Mouse (Mus musculus): ENCODE results near the gene Gxylt1. TPM values are rescaled to one million over a fixed set of nuclear protein-coding genes. Genes with fewer than 3 reads are reported as not detected.
A peak's percentile ranks its signal among the peaks of the same experiment; 100 is the strongest.
"Not testable (repeated sequence)": the region's sequence is repeated elsewhere in the genome, so short reads cannot be mapped to it uniquely, and the experiment has no call there.

Gxylt1 gene
- 5.2 and 6.0 TPM in 2 replicates for polyA plus RNA-seq (2015; fragmentation: Nextera tagmentation; extraction: Ambion mirVana)

GRCm38 (mm10) chr15:93274679-93275583 lies at the start of gene Gxylt1:
TSS of gene Gxylt1 (minus strand) at chr15:93275179.
- peaks cover 25% of the 10 kb centered on the region for H3K4me1 ChIP-seq (ENCODE audit: control insufficient read depth, insufficient read depth, low read length)
- H3K27me3 ChIP-seq (ENCODE audit: control insufficient read depth, insufficient read depth, low read depth, low read length) = no peaks in the 10 kb centered on the region
- peak within 1 kb of the TSS; percentile 79 for H3K9ac ChIP-seq (ENCODE audit: low read depth, low read length)
- peak within 1 kb of the TSS; percentile 90 for H3K4me2 ChIP-seq (ENCODE audit: low read length)
- WGBS = under 1% methylated on average over 47 of the region's 93 CpGs
- ATAC-seq = peak; percentile 98
- H3K36me3 ChIP-seq (ENCODE audit: control insufficient read depth, insufficient read depth, low read length) = 0 out of 2 replicates have a peak, but pooled peaks cover 2% of the 10 kb centered on the region
- H3K27ac ChIP-seq (ENCODE audit: low read length) = peak within 1 kb of the TSS; percentile 86
- H3K4me3 ChIP-seq (ENCODE audit: low read depth, low read length) = peak within 1 kb of the TSS; percentile 63
- no peaks in the 10 kb centered on the region for H3K9me3 ChIP-seq (replicated peaks; ENCODE audit: control insufficient read depth, low read length, poor library complexity, severe bottlenecking)

GRCm38 (mm10) chr15:93318781-93319180 lies 43.8 kb upstream of the Gxylt1 start:
- Histone ChIP-seq H3K4me2 (ENCODE audit: low read length) (no peak overlapping the region), H3K27ac (ENCODE audit: low read length) (no peak overlapping the region), H3K4me1 (ENCODE audit: control insufficient read depth, insufficient read depth, low read length) (no peaks in the 10 kb centered on the region; the same call in 1 of the 2 replicates), H3K27me3 (ENCODE audit: control insufficient read depth, insufficient read depth, low read depth, low read length) (no peaks in the 10 kb centered on the region), H3K9me3 (replicated peaks; ENCODE audit: control insufficient read depth, low read length, poor library complexity, severe bottlenecking) (no peaks in the 10 kb centered on the region), H3K36me3 (ENCODE audit: control insufficient read depth, insufficient read depth, low read length) (no peaks in the 10 kb centered on the region), H3K9ac (ENCODE audit: low read depth, low read length) (no peak overlapping the region), H3K4me3 (ENCODE audit: low read depth, low read length) (no peak overlapping the region)
- no peak for ATAC-seq
- WGBS = 94% methylated on average over 1 of the region's 1 CpGs

- not testable (repeated sequence) for ATAC-seq; H3K4me3 ChIP-seq (ENCODE audit: low read depth, low read length); H3K27me3 ChIP-seq (ENCODE audit: control insufficient read depth, insufficient read depth, low read depth, low read length); H3K4me2 ChIP-seq (ENCODE audit: low read length); H3K9me3 ChIP-seq (replicated peaks; ENCODE audit: control insufficient read depth, low read length, poor library complexity, severe bottlenecking); H3K36me3 ChIP-seq (ENCODE audit: control insufficient read depth, insufficient read depth, low read length); H3K9ac ChIP-seq (ENCODE audit: low read depth, low read length); H3K27ac ChIP-seq (ENCODE audit: low read length); H3K4me1 ChIP-seq (ENCODE audit: control insufficient read depth, insufficient read depth, low read length)
- 96% methylated on average over 4 of the region's 4 CpGs for WGBS
Measured at GRCm38 (mm10) chr15:93310304-93310703, 35.3 kb upstream of the Gxylt1 start.

GRCm38 (mm10) chr15:93298197-93298596 lies 23.2 kb upstream of the Gxylt1 start:
- WGBS = 86% methylated on average over 2 of the region's 2 CpGs

GRCm38 (mm10) chr15:93294483-93294882 lies 19.5 kb upstream of the Gxylt1 start:
- 91% methylated on average over 11 of the region's 11 CpGs for WGBS
- ATAC-seq = no peak

More at GRCm38 (mm10) chr15:93298197-93298596, 23.2 kb upstream of the Gxylt1 start:
- Histone ChIP-seq H3K9ac (ENCODE audit: low read depth, low read length) (no peak overlapping the region), H3K4me1 (ENCODE audit: control insufficient read depth, insufficient read depth, low read length) (peaks cover 4% of the 10 kb centered on the region), H3K27ac (ENCODE audit: low read length) (no peak overlapping the region), H3K9me3 (replicated peaks; ENCODE audit: control insufficient read depth, low read length, poor library complexity, severe bottlenecking) (no peaks in the 10 kb centered on the region), H3K27me3 (ENCODE audit: control insufficient read depth, insufficient read depth, low read depth, low read length) (no peaks in the 10 kb centered on the region), H3K4me3 (ENCODE audit: low read depth, low read length) (no peak overlapping the region), H3K4me2 (ENCODE audit: low read length) (no peak overlapping the region), H3K36me3 (ENCODE audit: control insufficient read depth, insufficient read depth, low read length) (no peaks in the 10 kb centered on the region)
- no peak for ATAC-seq

GRCm38 (mm10) chr15:93288321-93288720 lies 13.3 kb upstream of the Gxylt1 start:
- H3K9ac ChIP-seq (ENCODE audit: low read depth, low read length) = no peak overlapping the region
- no peaks in the 10 kb centered on the region for H3K27me3 ChIP-seq (ENCODE audit: control insufficient read depth, insufficient read depth, low read depth, low read length)
- WGBS = 94% methylated on average over 4 of the region's 4 CpGs
- H3K4me1 ChIP-seq (ENCODE audit: control insufficient read depth, insufficient read depth, low read length) = no peaks in the 10 kb centered on the region
- no peaks in the 10 kb centered on the region for H3K9me3 ChIP-seq (replicated peaks; ENCODE audit: control insufficient read depth, low read length, poor library complexity, severe bottlenecking)
- H3K4me3 ChIP-seq (ENCODE audit: low read depth, low read length) = no peak overlapping the region
- H3K36me3 ChIP-seq (ENCODE audit: control insufficient read depth, insufficient read depth, low read length) = peaks cover 5% of the 10 kb centered on the region
- ATAC-seq = no peak
- H3K4me2 ChIP-seq (ENCODE audit: low read length) = no peak overlapping the region
- H3K27ac ChIP-seq (ENCODE audit: low read length) = no peak overlapping the region

More at GRCm38 (mm10) chr15:93294483-93294882, 19.5 kb upstream of the Gxylt1 start:
- Histone ChIP-seq H3K4me1 (ENCODE audit: control insufficient read depth, insufficient read depth, low read length) (peaks cover 3% of the 10 kb centered on the region), H3K27me3 (ENCODE audit: control insufficient read depth, insufficient read depth, low read depth, low read length) (no peaks in the 10 kb centered on the region), H3K9ac (ENCODE audit: low read depth, low read length) (no peak overlapping the region), H3K27ac (ENCODE audit: low read length) (no peak overlapping the region), H3K9me3 (replicated peaks; ENCODE audit: control insufficient read depth, low read length, poor library complexity, severe bottlenecking) (no peaks in the 10 kb centered on the region), H3K4me3 (ENCODE audit: low read depth, low read length) (no peak overlapping the region), H3K36me3 (ENCODE audit: control insufficient read depth, insufficient read depth, low read length) (no peaks in the 10 kb centered on the region), H3K4me2 (ENCODE audit: low read length) (no peak overlapping the region)

- ATAC-seq = no peak
- Histone ChIP-seq H3K4me3 (ENCODE audit: low read depth, low read length) (no peak overlapping the region), H3K27ac (ENCODE audit: low read length) (no peak overlapping the region), H3K36me3 (ENCODE audit: control insufficient read depth, insufficient read depth, low read length) (peaks cover 5% of the 10 kb centered on the region), H3K4me1 (ENCODE audit: control insufficient read depth, insufficient read depth, low read length) (no peaks in the 10 kb centered on the region), H3K27me3 (ENCODE audit: control insufficient read depth, insufficient read depth, low read depth, low read length) (no peaks in the 10 kb centered on the region), H3K9ac (ENCODE audit: low read depth, low read length) (no peak overlapping the region), H3K9me3 (replicated peaks; ENCODE audit: control insufficient read depth, low read length, poor library complexity, severe bottlenecking) (no peaks in the 10 kb centered on the region), H3K4me2 (ENCODE audit: low read length) (no peak overlapping the region)
- WGBS = 69% methylated on average over 2 of the region's 2 CpGs
Measured at GRCm38 (mm10) chr15:93287628-93288027, 12.6 kb upstream of the Gxylt1 start.

- no peak overlapping the region for H3K27ac ChIP-seq (ENCODE audit: low read length)
- H3K9me3 ChIP-seq (replicated peaks; ENCODE audit: control insufficient read depth, low read length, poor library complexity, severe bottlenecking) = no peaks in the 10 kb centered on the region
- WGBS = 76% methylated on average over 15 of the region's 15 CpGs
- no peak for ATAC-seq
- no peak overlapping the region for H3K9ac ChIP-seq (ENCODE audit: low read depth, low read length)
- H3K4me1 ChIP-seq (ENCODE audit: control insufficient read depth, insufficient read depth, low read length) = no peaks in the 10 kb centered on the region
- no peaks in the 10 kb centered on the region for H3K27me3 ChIP-seq (ENCODE audit: control insufficient read depth, insufficient read depth, low read depth, low read length)
- no peak overlapping the region for H3K4me2 ChIP-seq (ENCODE audit: low read length)
- H3K4me3 ChIP-seq (ENCODE audit: low read depth, low read length) = no peak overlapping the region
- H3K36me3 ChIP-seq (ENCODE audit: control insufficient read depth, insufficient read depth, low read length) = peaks cover 7% of the 10 kb centered on the region
Measured at GRCm38 (mm10) chr15:93285244-93285643, 10.3 kb upstream of the Gxylt1 start.

GRCm38 (mm10) chr15:93284326-93284725 lies 9.3 kb upstream of the Gxylt1 start:
- ATAC-seq = no peak
- Histone ChIP-seq H3K27me3 (ENCODE audit: control insufficient read depth, insufficient read depth, low read depth, low read length) (no peaks in the 10 kb centered on the region), H3K9me3 (replicated peaks; ENCODE audit: control insufficient read depth, low read length, poor library complexity, severe bottlenecking) (no peaks in the 10 kb centered on the region), H3K9ac (ENCODE audit: low read depth, low read length) (no peak overlapping the region), H3K36me3 (ENCODE audit: control insufficient read depth, insufficient read depth, low read length) (peaks cover 9% of the 10 kb centered on the region), H3K4me2 (ENCODE audit: low read length) (no peak overlapping the region), H3K27ac (ENCODE audit: low read length) (no peak overlapping the region), H3K4me3 (ENCODE audit: low read depth, low read length) (no peak overlapping the region), H3K4me1 (ENCODE audit: control insufficient read depth, insufficient read depth, low read length) (no peaks in the 10 kb centered on the region)
- 92% methylated on average over 6 of the region's 6 CpGs for WGBS

Measured in midbrain, embryonic 16.5 days (tissue).